Mouse (Mus musculus) adrenal gland, adult (tissue): ENCODE data around the gene Vmn2r55.
"Not testable (repeated sequence)": the region's sequence is repeated elsewhere in the genome, so short reads cannot be mapped to it uniquely, and the experiment has no call there.

Experiments
- DNase-seq, 2 experiments: peaks; one replicate each; pipeline ENCODE4 v3.0.0; 2022 to 2023; ENCODE audit warnings: low spot score in 1 of 2; ENCODE audit not compliant: inconsistent age in 2 of 2

The Vmn2r55 gene

GRCm38 (mm10) chr7:12684903-12685302 lies at the start of gene Vmn2r55:
TSS of gene Vmn2r55 (minus strand) at chr7:12685003.
- not testable (repeated sequence) for DNase-seq

DNA sequence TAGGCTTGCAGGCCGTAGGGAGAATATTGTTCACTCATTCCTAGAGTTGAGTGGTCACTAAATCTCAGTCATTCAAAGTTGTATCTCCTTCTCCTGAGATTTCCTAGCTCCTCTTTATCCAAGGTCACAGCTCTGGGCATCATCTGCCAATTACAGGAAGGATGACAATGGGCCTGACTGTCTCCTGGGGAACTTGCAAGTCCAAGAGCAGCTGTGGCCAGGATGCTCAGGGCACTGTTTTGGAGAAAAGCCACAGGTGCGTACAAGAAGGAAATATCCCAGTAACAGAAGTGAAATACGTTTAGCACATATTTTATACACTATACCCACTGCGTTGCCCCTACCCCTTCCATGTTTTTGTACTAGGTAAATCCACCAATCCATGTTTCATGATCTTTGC lies 44.6 kb downstream of the Vmn2r55 start, which contains the start of gene Vmn2r54:
TSS of gene Vmn2r54 (minus strand) at position 101 of the 400 bp plus-strand sequence.
- not testable (repeated sequence) for DNase-seq

DNA sequence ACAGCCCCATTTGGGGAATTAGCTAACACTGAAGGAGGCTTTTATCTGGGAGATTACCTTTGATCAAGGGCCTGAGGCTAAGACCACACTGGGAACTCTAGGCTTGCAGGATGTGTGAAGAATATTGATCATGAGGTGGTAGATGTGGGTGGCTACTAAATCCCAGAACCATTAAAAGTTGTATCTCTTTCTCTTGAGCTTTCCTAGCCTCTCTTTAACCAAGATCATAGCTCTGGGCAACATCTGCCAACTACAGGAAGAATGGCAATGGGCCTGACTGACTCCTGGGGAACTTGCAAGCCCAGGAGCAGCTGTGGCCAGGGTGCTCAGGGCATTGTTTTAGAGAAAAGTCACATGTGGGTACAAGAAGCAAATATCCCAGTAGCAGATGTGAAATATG lies 76.1 kb downstream of the Vmn2r55 start, which contains the start of gene Vmn2r53:
TSS of gene Vmn2r53 (minus strand) at position 101 of the 400 bp plus-strand sequence.
- no peak for DNase-seq
